Mouse (Mus musculus) megakaryocyte, embryonic 14.5 days (primary cell): ENCODE data around the gene Rcor1.

Source experiments
- FLI1 ChIP-seq: IDR thresholded peaks from 2 replicates; pipeline ENCODE4 v1.6.1; 2012; ENCODE audit warnings: low read length, inconsistent platforms, mixed read lengths
- GATA1 ChIP-seq: IDR thresholded peaks from 3 replicates; pipeline ENCODE4 v1.6.1; 2012; ENCODE audit warnings: mixed read lengths, low read length, inconsistent platforms, borderline replicate concordance

DNA sequence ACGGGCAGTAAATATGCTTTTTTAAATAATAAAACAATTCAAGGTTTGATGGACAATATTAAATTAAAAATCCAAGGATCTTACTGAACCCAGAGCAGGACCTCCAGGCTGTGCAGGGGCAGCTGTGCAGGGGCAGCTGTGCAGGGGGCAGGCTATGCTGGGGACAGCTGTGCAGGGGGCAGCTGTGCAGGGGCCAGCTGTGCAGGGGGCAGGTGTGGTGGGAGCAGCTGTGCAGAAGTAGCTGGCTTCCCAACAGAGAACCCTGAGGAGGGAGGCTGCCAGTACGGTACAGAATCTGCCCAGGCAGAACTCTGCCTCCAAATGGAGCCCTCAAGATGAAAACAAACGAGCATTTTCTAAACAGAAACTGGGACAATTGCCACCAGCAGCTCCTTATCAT lies 96.8 kb downstream of the Rcor1 start:
- TF ChIP-seq FLI1 (no peak), GATA1 (no peak)
